Mouse (Mus musculus): ENCODE results near the gene Thap11. TPM values are rescaled to one million over a fixed set of nuclear protein-coding genes. Genes with fewer than 3 reads are reported as not detected.
A peak's percentile ranks its signal among the peaks of the same experiment; 100 is the strongest.

The Thap11 gene
- polyA plus RNA-seq (2015; fragmentation: Nextera tagmentation; extraction: Ambion mirVana) = 36.8 and 37.8 TPM in 2 replicates

DNA sequence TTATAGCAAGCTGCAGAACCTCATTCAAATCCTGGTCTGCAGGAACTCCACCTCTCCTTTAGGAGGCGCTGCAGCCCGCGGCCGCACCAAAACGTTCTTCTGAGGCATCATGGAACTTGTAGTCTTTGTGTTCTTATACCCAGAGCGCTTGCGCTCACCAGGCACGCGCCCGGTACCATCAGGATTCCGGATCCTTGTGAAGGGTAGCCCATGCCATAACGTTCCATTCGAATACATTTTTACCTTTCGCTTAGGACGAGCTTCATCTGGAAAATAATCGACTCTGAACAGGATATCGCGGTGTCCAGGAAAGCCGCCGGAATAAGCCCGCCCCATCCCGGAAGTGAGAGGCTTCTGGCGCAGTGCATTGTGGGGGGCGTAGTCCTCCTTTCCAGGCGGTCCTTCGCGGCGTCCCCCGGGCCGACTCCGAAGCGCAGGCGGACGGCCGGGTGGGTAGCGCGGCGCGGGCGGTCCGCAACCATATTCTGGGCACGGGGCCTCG, at the start of gene Thap11:
Thap11 (plus strand) TSS at position 418 of the 502 bp plus-strand sequence.
- ATAC-seq (ENCODE audit: low FRiP score, low TSS enrichment) (peak; percentile 94), DNase-seq (ENCODE audit: low spot score) (peak; percentile 96)
- H3K9ac ChIP-seq (ENCODE audit: low read length) = peak within 1 kb of the TSS; percentile 79
- H3K9me3 ChIP-seq (ENCODE audit: control insufficient read depth, low read length) = no peaks in the 10 kb centered on the region
- under 1% methylated on average over 43 of the region's 43 CpGs for WGBS
- TF ChIP-seq CTCF (IDR thresholded peaks at IDR 0.05; ENCODE audit: low read depth) = peak; percentile 87
- peak; percentile 47 for TF ChIP-seq EP300 (optimal IDR thresholded peaks at IDR 0.05)
- H3K4me2 ChIP-seq (replicated peaks; ENCODE audit: low read depth) = peak within 1 kb of the TSS; percentile 97
- peaks cover 4% of the 10 kb centered on the region; the same call in 1 of the 2 replicates for H3K4me1 ChIP-seq (replicated peaks; ENCODE audit: control insufficient read depth, insufficient read depth)
- H3K27me3 ChIP-seq (ENCODE audit: control insufficient read depth, insufficient read depth, low read length) = no peaks in the 10 kb centered on the region
- peak within 1 kb of the TSS; percentile 91 for H3K27ac ChIP-seq (replicated peaks)
- peak within 1 kb of the TSS; percentile 73 for H3K4me3 ChIP-seq (ENCODE audit: low read depth, low read length)
- no peaks in the 10 kb centered on the region for H3K36me3 ChIP-seq (ENCODE audit: control insufficient read depth, insufficient read depth, low read length)

- no peaks in the 10 kb centered on the region for H3K9me3 ChIP-seq (ENCODE audit: control insufficient read depth, low read length)
- H3K27me3 ChIP-seq (ENCODE audit: control insufficient read depth, insufficient read depth, low read length) = no peaks in the 10 kb centered on the region
- TF ChIP-seq EP300 (optimal IDR thresholded peaks at IDR 0.05) = no peak
- H3K27ac ChIP-seq (replicated peaks) = peak overlapping the region; percentile 31
- H3K4me3 ChIP-seq (ENCODE audit: low read depth, low read length) = no peak overlapping the region
- DNase-seq (ENCODE audit: low spot score) = no peak
- H3K4me1 ChIP-seq (replicated peaks; ENCODE audit: control insufficient read depth, insufficient read depth) = no peaks in the 10 kb centered on the region
- no peak overlapping the region for H3K9ac ChIP-seq (ENCODE audit: low read length)
- peak; percentile 75 for ATAC-seq (ENCODE audit: low FRiP score, low TSS enrichment)
- WGBS = 55% methylated on average over 3 of the region's 3 CpGs
- H3K4me2 ChIP-seq (replicated peaks; ENCODE audit: low read depth) = no peak overlapping the region
- no peaks in the 10 kb centered on the region for H3K36me3 ChIP-seq (ENCODE audit: control insufficient read depth, insufficient read depth, low read length)
These were observed 49.6 kb upstream of the Thap11 start for GRCm38 (mm10) chr8:105805346-105805745.

- Histone ChIP-seq H3K27ac (replicated peaks) (peak overlapping the region; percentile 1; the same call in 1 of the 2 replicates), H3K4me2 (replicated peaks; ENCODE audit: low read depth) (no peak overlapping the region), H3K36me3 (ENCODE audit: control insufficient read depth, insufficient read depth, low read length) (no peaks in the 10 kb centered on the region), H3K4me1 (replicated peaks; ENCODE audit: control insufficient read depth, insufficient read depth) (no peaks in the 10 kb centered on the region), H3K9me3 (ENCODE audit: control insufficient read depth, low read length) (no peaks in the 10 kb centered on the region), H3K9ac (ENCODE audit: low read length) (no peak overlapping the region), H3K4me3 (ENCODE audit: low read depth, low read length) (no peak overlapping the region), H3K27me3 (ENCODE audit: control insufficient read depth, insufficient read depth, low read length) (no peaks in the 10 kb centered on the region)
- DNase-seq (ENCODE audit: low spot score) = no peak
- ATAC-seq (ENCODE audit: low FRiP score, low TSS enrichment) = no peak
- WGBS = 77% methylated on average over 1 of the region's 1 CpGs
- TF ChIP-seq EP300 (optimal IDR thresholded peaks at IDR 0.05) (no peak), CTCF (IDR thresholded peaks at IDR 0.05; ENCODE audit: low read depth) (no peak)
These were observed 49.0 kb upstream of the Thap11 start for GRCm38 (mm10) chr8:105805964-105806363.

DNA sequence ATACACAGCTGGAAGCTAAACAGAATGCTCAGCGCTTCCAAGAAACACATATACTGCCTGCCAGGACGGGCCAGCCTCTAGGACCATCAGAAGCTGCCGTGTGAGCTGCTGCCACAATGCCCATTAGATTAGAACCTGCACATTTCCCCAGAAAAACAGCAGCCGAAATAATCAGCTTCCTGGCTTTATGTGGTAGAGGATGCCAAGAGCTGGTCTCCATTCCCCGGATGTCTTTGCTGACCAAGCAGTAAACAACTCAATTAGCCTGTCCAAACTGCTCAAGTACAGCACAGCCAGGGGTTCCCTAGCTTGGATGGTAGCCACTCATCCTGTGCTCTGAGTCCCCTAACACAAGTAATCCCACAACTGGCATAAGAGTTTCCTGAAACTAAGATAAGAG, 47.2 kb upstream of the Thap11 start:
- no peaks in the 10 kb centered on the region for H3K9me3 ChIP-seq (ENCODE audit: control insufficient read depth, low read length)
- no peak overlapping the region for H3K4me3 ChIP-seq (ENCODE audit: low read depth, low read length)
- H3K27me3 ChIP-seq (ENCODE audit: control insufficient read depth, insufficient read depth, low read length) = no peaks in the 10 kb centered on the region
- no peak for ATAC-seq (ENCODE audit: low FRiP score, low TSS enrichment)
- H3K27ac ChIP-seq (replicated peaks) = no peak overlapping the region
- no peak overlapping the region for H3K4me2 ChIP-seq (replicated peaks; ENCODE audit: low read depth)
- 73% methylated on average over 5 of the region's 5 CpGs for WGBS
- TF ChIP-seq CTCF (IDR thresholded peaks at IDR 0.05; ENCODE audit: low read depth) (no peak), EP300 (optimal IDR thresholded peaks at IDR 0.05) (no peak)
- no peaks in the 10 kb centered on the region for H3K36me3 ChIP-seq (ENCODE audit: control insufficient read depth, insufficient read depth, low read length)
- H3K4me1 ChIP-seq (replicated peaks; ENCODE audit: control insufficient read depth, insufficient read depth) = no peaks in the 10 kb centered on the region
- no peak for DNase-seq (ENCODE audit: low spot score)
- H3K9ac ChIP-seq (ENCODE audit: low read length) = no peak overlapping the region

DNA sequence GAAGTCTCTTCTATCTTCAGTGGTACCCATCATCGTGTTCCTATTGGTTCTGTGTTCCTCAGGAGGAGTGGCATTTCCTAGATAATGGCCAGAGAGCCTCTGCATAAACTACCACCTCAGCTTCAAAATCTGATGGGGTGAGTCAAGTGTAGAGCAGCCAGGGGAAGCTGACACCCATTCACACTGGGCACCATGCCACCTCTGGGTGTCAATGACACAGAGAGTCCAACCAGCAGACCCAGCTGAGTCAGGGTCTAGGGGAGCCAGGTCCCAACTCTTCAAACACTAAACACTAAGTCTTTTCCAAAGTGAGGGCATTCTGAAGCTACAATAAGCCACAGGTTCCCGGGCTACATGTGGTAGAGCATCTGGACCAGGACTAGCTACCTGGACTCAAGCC, 46.5 kb upstream of the Thap11 start:
- ATAC-seq (ENCODE audit: low FRiP score, low TSS enrichment) (peak; percentile 46; the same call in 1 of the 2 replicates), DNase-seq (ENCODE audit: low spot score) (no peak)
- Histone ChIP-seq H3K4me2 (replicated peaks; ENCODE audit: low read depth) (no peak overlapping the region), H3K36me3 (ENCODE audit: control insufficient read depth, insufficient read depth, low read length) (no peaks in the 10 kb centered on the region), H3K4me3 (ENCODE audit: low read depth, low read length) (no peak overlapping the region), H3K27me3 (ENCODE audit: control insufficient read depth, insufficient read depth, low read length) (no peaks in the 10 kb centered on the region), H3K4me1 (replicated peaks; ENCODE audit: control insufficient read depth, insufficient read depth) (no peaks in the 10 kb centered on the region), H3K9me3 (ENCODE audit: control insufficient read depth, low read length) (no peaks in the 10 kb centered on the region), H3K27ac (replicated peaks) (no peak overlapping the region), H3K9ac (ENCODE audit: low read length) (no peak overlapping the region)
- TF ChIP-seq CTCF (IDR thresholded peaks at IDR 0.05; ENCODE audit: low read depth) = no peak
- TF ChIP-seq EP300 (optimal IDR thresholded peaks at IDR 0.05) = no peak
- WGBS = 92% methylated on average over 2 of the region's 2 CpGs

DNA sequence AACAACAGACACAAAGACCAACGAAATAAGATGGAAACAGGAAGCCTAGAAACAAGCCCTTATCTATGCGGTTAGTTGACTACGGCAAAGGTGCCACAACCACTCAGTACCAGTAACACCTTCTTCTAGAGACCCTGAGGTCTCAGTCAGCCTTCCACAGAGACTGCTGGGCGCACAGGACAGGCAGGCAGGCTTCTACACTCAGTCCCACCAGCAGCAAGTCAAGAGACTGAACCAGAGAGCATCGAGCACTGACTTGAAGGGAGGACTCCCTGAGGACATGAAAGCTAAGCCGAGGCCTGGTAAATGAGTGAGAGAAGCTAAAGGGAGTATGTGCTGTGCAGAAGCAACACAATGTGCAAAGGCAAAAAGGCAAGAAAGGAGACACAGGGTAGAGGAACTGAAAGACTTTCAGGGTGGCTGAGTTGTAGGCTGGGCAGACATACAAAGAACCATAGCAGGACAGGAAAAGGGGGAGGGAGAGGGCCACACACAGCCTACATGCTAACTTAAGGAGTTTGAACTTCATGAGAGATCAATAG, 44.6 kb upstream of the Thap11 start:
- no peaks in the 10 kb centered on the region for H3K27me3 ChIP-seq (ENCODE audit: control insufficient read depth, insufficient read depth, low read length)
- no peak for DNase-seq (ENCODE audit: low spot score)
- no peak for ATAC-seq (ENCODE audit: low FRiP score, low TSS enrichment)
- no peaks in the 10 kb centered on the region for H3K36me3 ChIP-seq (ENCODE audit: control insufficient read depth, insufficient read depth, low read length)
- no peak for TF ChIP-seq EP300 (optimal IDR thresholded peaks at IDR 0.05)
- TF ChIP-seq CTCF (IDR thresholded peaks at IDR 0.05; ENCODE audit: low read depth) = no peak
- H3K9ac ChIP-seq (ENCODE audit: low read length) = no peak overlapping the region
- no peak overlapping the region for H3K4me2 ChIP-seq (replicated peaks; ENCODE audit: low read depth)
- H3K9me3 ChIP-seq (ENCODE audit: control insufficient read depth, low read length) = no peaks in the 10 kb centered on the region
- H3K4me1 ChIP-seq (replicated peaks; ENCODE audit: control insufficient read depth, insufficient read depth) = no peaks in the 10 kb centered on the region
- no peak overlapping the region; the same call in 1 of the 2 replicates for H3K27ac ChIP-seq (replicated peaks)
- no peak overlapping the region for H3K4me3 ChIP-seq (ENCODE audit: low read depth, low read length)
- 84% methylated on average over 6 of the region's 6 CpGs for WGBS
